Mouse (Mus musculus) large intestine, adult 2 months (tissue): ENCODE data around the gene Rasa4. TPM values are rescaled to one million over a fixed set of nuclear protein-coding genes. Genes with fewer than 3 reads are reported as not detected.
"Not testable (repeated sequence)": the region's sequence is repeated elsewhere in the genome, so short reads cannot be mapped to it uniquely, and the experiment has no call there.

ENCODE experiments used
- DNase-seq: peaks from one replicate; pipeline ENCODE4 v3.0.0-alpha.2; 2012; ENCODE audit warnings: low read depth, low spot score
- WGBS: fragments of 180-500 bp; shearing (Covaris S2); methylation state at CpG from one replicate; pipeline ENCODE4 v1.1.7; 2018; 5-methylcytosine and 5-hydroxymethylcytosine counted together
- polyA plus RNA-seq: library from polyadenylated mRNA; depleted of rRNA; stranded (reverse); fragments of >200 nt; gene quantifications from 2 replicates; pipeline ENCODE4 v1.2.3, GENCODE M21; 2012; rRNA removed

Rasa4 gene
- polyA plus RNA-seq = 30.9 and 33.5 TPM in 2 replicates

GRCm38 (mm10) chr5:136083669-136084107 is at the start of gene Rasa4:
Gene Rasa4, plus strand, starts transcription at chr5:136083916.
- WGBS = under 1% methylated on average over 28 of the region's 28 CpGs
- peak; percentile 90 for DNase-seq

GRCm38 (mm10) chr5:136034868-136035267 is 48.8 kb upstream of the Rasa4 start:
- 32% methylated on average over 4 of the region's 4 CpGs for WGBS
- no peak for DNase-seq

- DNase-seq = no peak
- 82% methylated on average over 1 of the region's 1 CpGs for WGBS
These were observed 48.4 kb upstream of the Rasa4 start for GRCm38 (mm10) chr5:136035285-136035684.

- no peak for DNase-seq
- 88% methylated on average over 1 of the region's 1 CpGs for WGBS
These were observed 47.0 kb upstream of the Rasa4 start for GRCm38 (mm10) chr5:136036667-136037066.

- DNase-seq = no peak
These were observed 45.2 kb upstream of the Rasa4 start, which contains the start of gene Upk3b for GRCm38 (mm10) chr5:136038258-136039214. Gene Upk3b, plus strand, starts transcription at chr5:136038496.

GRCm38 (mm10) chr5:136040210-136040609 is 43.5 kb upstream of the Rasa4 start:
- WGBS = 61% methylated on average over 5 of the region's 5 CpGs
- no peak for DNase-seq

More at GRCm38 (mm10) chr5:136038258-136039214, 45.2 kb upstream of the Rasa4 start, which contains the start of gene Upk3b:
- 51% methylated on average over 17 of the region's 17 CpGs for WGBS

- DNase-seq = no peak
- WGBS = 38% methylated on average over 2 of the region's 2 CpGs
These were observed 42.5 kb upstream of the Rasa4 start for GRCm38 (mm10) chr5:136041260-136041659.

- 94% methylated on average over 8 of the region's 8 CpGs for WGBS
These were observed 42.0 kb upstream of the Rasa4 start for GRCm38 (mm10) chr5:136041666-136042065.

GRCm38 (mm10) chr5:136044865-136045264 is 38.9 kb upstream of the Rasa4 start:
- DNase-seq = no peak
- 60% methylated on average over 13 of the region's 13 CpGs for WGBS

More at GRCm38 (mm10) chr5:136041666-136042065, 42.0 kb upstream of the Rasa4 start:
- DNase-seq = no peak

- WGBS = 37% methylated on average over 9 of the region's 9 CpGs
- no peak for DNase-seq
These were observed 38.3 kb upstream of the Rasa4 start for GRCm38 (mm10) chr5:136045408-136045807.

- DNase-seq = peak; percentile 38
- WGBS = 1% methylated on average over 10 of the region's 10 CpGs
These were observed 37.7 kb upstream of the Rasa4 start for GRCm38 (mm10) chr5:136045987-136046386.

GRCm38 (mm10) chr5:136048541-136048940 is 35.2 kb upstream of the Rasa4 start:
- DNase-seq = not testable (repeated sequence)

GRCm38 (mm10) chr5:136049926-136050325 is 33.8 kb upstream of the Rasa4 start:
- 57% methylated on average over 6 of the region's 6 CpGs for WGBS
- no peak for DNase-seq

- 29% methylated on average over 10 of the region's 10 CpGs for WGBS
- no peak for DNase-seq
These were observed 32.3 kb upstream of the Rasa4 start for GRCm38 (mm10) chr5:136051231-136052085.

GRCm38 (mm10) chr5:136052861-136053655 is 30.7 kb upstream of the Rasa4 start:
- 62% methylated on average over 8 of the region's 8 CpGs for WGBS
- DNase-seq = no peak

GRCm38 (mm10) chr5:136054301-136055077 is 29.2 kb upstream of the Rasa4 start, which contains the start of gene Upk3bl:
Gene Upk3bl, plus strand, starts transcription at chr5:136054492.
- DNase-seq = no peak
- WGBS = 57% methylated on average over 11 of the region's 11 CpGs

- no peak for DNase-seq
- WGBS = 62% methylated on average over 4 of the region's 4 CpGs
These were observed 27.7 kb upstream of the Rasa4 start for GRCm38 (mm10) chr5:136056062-136056461.

GRCm38 (mm10) chr5:136057085-136057484 is 26.6 kb upstream of the Rasa4 start:
- 10% methylated on average over 8 of the region's 8 CpGs for WGBS

More at GRCm38 (mm10) chr5:136057085-136057484, 26.6 kb upstream of the Rasa4 start:
- DNase-seq = no peak
